Comparison of ENCODE assay signal across 28 mouse cellular contexts in genomic region chr13:33905176-33905954, GRCm38 (mm10). TPM values are rescaled to one million over a fixed set of nuclear protein-coding genes. Genes with fewer than 3 reads are reported as not detected.
DNase-seq lines count a peak whose midpoint lies in the region; ATAC-seq lines count a peak whose summit lies in the region.
"Had no signal": no experiment of that assay in that cellular context is flagged by ENCODE, and none has a peak within 500 bp of the region (broad histone marks: within the 10 kb centered on the region; RNA-seq: fewer than 3 reads in every experiment).

Gene Serpinb6c, minus strand, starts transcription at chr13:33905708.

- H3K9ac ChIP-seq in neural tube, embryonic 12.5 days, result no peak within 1 kb of the TSS
- H3K9ac ChIP-seq: embryonic facial prominence, embryonic 13.5 days; heart, embryonic 15.5 days had no signal

- no peak within 1 kb of the TSS for H3K4me3 ChIP-seq in neural tube, embryonic 12.5 days
- H3K4me3 ChIP-seq: embryonic facial prominence, embryonic 13.5 days; erythroblast, embryonic 14.5 days; forebrain, embryonic 10.5 days; gastrocnemius, adult 2 months; heart, adult 2 months; heart, embryonic 15.5 days; hindbrain, embryonic 10.5 days had no signal

- intact Hi-C loops in heart, postnatal 10 days (cut with DNase I), result no loop called here

- ATAC-seq in neural tube, embryonic 12.5 days (ENCODE audit: low FRiP score, low read depth), result 0 out of 2 replicates have a peak, but pooled peaks have one; percentile 13
- ATAC-seq in erythroblast, adult 5-6 weeks (replicated peaks; ENCODE audit: low FRiP score, poor library complexity, severe bottlenecking), result no peak
- ATAC-seq: forebrain, embryonic 14.5 days; hindbrain, embryonic 16.5 days; inflammation-experienced regulatory T-cells, adult 6 months; Patski had no signal

- WGBS in neural tube, embryonic 12.5 days, result 76% methylated on average over 18 of the region's 18 CpGs

- no peaks in the 10 kb centered on the region for H3K36me3 ChIP-seq in neural tube, embryonic 12.5 days
- H3K36me3 ChIP-seq: embryonic facial prominence, embryonic 13.5 days; forebrain, embryonic 10.5 days; heart, embryonic 15.5 days; hindbrain, embryonic 10.5 days had no signal

- no peak within 1 kb of the TSS for H3K27ac ChIP-seq in neural tube, embryonic 12.5 days
- H3K27ac ChIP-seq: embryonic facial prominence, embryonic 13.5 days; forebrain, embryonic 10.5 days; heart, adult 2 months; heart, embryonic 15.5 days; hindbrain, embryonic 10.5 days had no signal

- H3K9me3 ChIP-seq in neural tube, embryonic 12.5 days, result no peaks in the 10 kb centered on the region
- H3K9me3 ChIP-seq: embryonic facial prominence, embryonic 13.5 days; forebrain, embryonic 10.5 days; heart, embryonic 15.5 days; hindbrain, embryonic 10.5 days had no signal

- no peak within 1 kb of the TSS for H3K4me2 ChIP-seq in neural tube, embryonic 12.5 days (replicated peaks)
- H3K4me2 ChIP-seq: embryonic facial prominence, embryonic 13.5 days; heart, embryonic 11.5 days; heart, embryonic 15.5 days had no signal

- H3K27me3 ChIP-seq in neural tube, embryonic 12.5 days (replicated peaks), result no peaks in the 10 kb centered on the region
- H3K27me3 ChIP-seq: CH12.LX; embryonic facial prominence, embryonic 13.5 days; heart, embryonic 15.5 days; Patski had no signal

- peak; percentile 83 for DNase-seq in heart, adult 11 months
- no peak for DNase-seq in heart, postnatal 10 days
- DNase-seq in neural tube, embryonic 10.5 days (ENCODE audit: extremely low spot score, low spot score), result no peak
- peak; percentile 64 for DNase-seq in R1 (ENCODE audit: low read depth, low spot score)
- DNase-seq in right cerebral cortex, adult 18-20 months, result no peak
- DNase-seq: adrenal gland, adult 8-10 months; adrenal gland, postnatal 36 days; cerebellum, adult 2 months; cerebellum, postnatal 10 days; embryo, embryonic 11 days; gastrocnemius, adult 2 months; heart, adult 2 months; kidney, adult 18-20 months had no signal

- H3K4me1 ChIP-seq in neural tube, embryonic 12.5 days, result no peaks in the 10 kb centered on the region
- H3K4me1 ChIP-seq: embryonic facial prominence, embryonic 13.5 days; forebrain, embryonic 10.5 days; heart, embryonic 15.5 days; hindbrain, embryonic 10.5 days had no signal

RNA-seq across cellular contexts. Expression of gene Serpinb6c, which starts in this region (rescaled TPM):
- total RNA-seq in heart, postnatal 10 days (2021), result under 1 TPM in 1 of 2 experiments, not detected in 1; 0.19 TPM
- polyA plus RNA-seq in neural tube, embryonic 12.5 days (2016; fragmentation: Nextera tagmentation; extraction: Ambion mirVana), result 0.29 TPM in 2 replicates
- total RNA-seq in erythroblast, adult 5-6 weeks (2015; ENCODE audit: low replicate concordance), result not detected in 2 replicates
- total RNA-seq in erythroblast, adult 5-6 weeks (2017; ENCODE audit: low replicate concordance), result not detected in 2 replicates
- total RNA-seq: CH12.LX; common myeloid progenitor, adult 5-6 weeks; heart, adult 2 months; heart, postnatal 25 days had no signal
- polyA plus RNA-seq: embryonic facial prominence, embryonic 13.5 days; erythroblast, embryonic 14.5 days; forebrain, embryonic 10.5 days; heart, adult 2 months; heart, embryonic 11.5 days; heart, embryonic 15.5 days; hindbrain, embryonic 10.5 days; inflammation-experienced regulatory T-cells, adult 6 months had no signal

Comparison
In these comparisons a context has a peak if more than half of its experiments do, and no peak if none do; other contexts are left out.
1. DNase-seq: peak in heart, adult 11 months (single experiment) and R1 (single experiment); none in heart, postnatal 10 days (0 of 2), neural tube, embryonic 10.5 days (single experiment) and right cerebral cortex, adult 18-20 months (single experiment).
2. Peak in ATAC-seq in neural tube, embryonic 12.5 days; RNA of the gene not detected or under 1 TPM.